Mouse (Mus musculus): ENCODE results near the gene Vcl.

The Vcl gene

GRCm38 (mm10) chr14:21073981-21074380 is 144.8 kb downstream of the Vcl start:
- DNase-seq, result no peak

- no peak for DNase-seq
These were observed 145.5 kb downstream of the Vcl start for GRCm38 (mm10) chr14:21074398-21075320.

GRCm38 (mm10) chr14:21075751-21076500 is 146.7 kb downstream of the Vcl start:
- DNase-seq, result peak; percentile 96

GRCm38 (mm10) chr14:21076501-21077194 is 147.4 kb downstream of the Vcl start:
- no peak for DNase-seq

- DNase-seq, result no peak
These were observed 148.7 kb downstream of the Vcl start for GRCm38 (mm10) chr14:21077939-21078338.

DNA sequence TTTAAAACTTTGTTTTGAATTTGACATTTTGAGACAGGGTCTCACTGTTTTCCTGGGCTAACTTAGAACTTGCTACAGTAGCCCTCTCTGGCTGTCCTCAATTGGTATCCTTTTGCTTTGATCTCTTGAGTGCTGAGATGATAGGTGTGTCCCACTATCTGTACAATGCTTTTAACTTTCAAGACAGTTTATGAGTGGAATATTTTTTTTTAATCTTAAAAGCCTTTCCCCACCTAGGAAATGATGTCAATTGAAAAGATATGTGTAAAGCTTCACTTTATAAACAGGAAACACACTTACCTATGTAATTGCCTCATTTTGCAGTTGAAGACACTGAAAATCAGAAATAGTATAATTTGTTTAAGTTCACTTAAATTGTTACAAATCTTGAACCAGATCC is 149.3 kb downstream of the Vcl start:
- DNase-seq, result no peak

DNA sequence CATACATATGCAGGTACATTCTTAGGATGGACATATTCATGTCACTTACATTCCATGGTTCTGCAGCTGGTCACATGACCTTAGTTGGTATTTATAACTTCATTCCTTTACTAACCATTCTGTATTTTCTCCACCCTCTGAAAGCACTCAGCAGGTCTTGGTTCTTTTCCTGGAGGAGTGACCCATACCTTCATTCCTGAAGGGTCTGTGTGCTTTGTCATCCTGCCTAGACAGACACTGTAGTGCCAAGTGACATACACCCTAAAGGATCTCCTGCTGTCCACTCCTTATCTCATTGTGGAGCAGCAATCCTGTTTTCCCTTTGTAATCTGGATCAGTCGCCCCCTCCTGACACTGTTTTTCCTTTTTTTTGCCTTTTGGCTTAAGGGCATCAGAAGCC is 153.6 kb downstream of the Vcl start:
- DNase-seq, result no peak
